Mouse (Mus musculus) C2C12 (cell line): ENCODE measurements around the gene Taf6.

Experiments used
- CEBPB ChIP-seq: IDR thresholded peaks from one replicate; pipeline ENCODE4 v1.6.1; 2011; ENCODE audit warnings: low read depth, mild to moderate bottlenecking, control low read depth, moderate library complexity
- CTCF ChIP-seq: IDR thresholded peaks from one replicate; pipeline ENCODE4 v1.5.1; 2011; ENCODE audit not compliant: control insufficient read depth, insufficient read depth, insufficient read length
- FOSL1 ChIP-seq: IDR thresholded peaks from one replicate; pipeline ENCODE4 v1.8.0; 2011; ENCODE audit warnings: mild to moderate bottlenecking, low read length; ENCODE audit not compliant: poor library complexity, insufficient read depth, severe bottlenecking
- MAX ChIP-seq: IDR thresholded peaks from one replicate; pipeline ENCODE4 v1.6.1; 2011; ENCODE audit warnings: mild to moderate bottlenecking, control low read depth
- MYOG ChIP-seq: IDR thresholded peaks from one replicate; pipeline ENCODE4 v1.6.1; 2011; ENCODE audit not compliant: control insufficient read depth, insufficient read length; ENCODE audit errors: extremely low read depth
- USF1 ChIP-seq: IDR thresholded peaks from one replicate; pipeline ENCODE4 v1.6.1; 2011; ENCODE audit warnings: low read depth, mild to moderate bottlenecking, control low read depth, moderate library complexity

GRCm38 (mm10) chr5:138160842-138161665, 26.2 kb downstream of the Taf6 start, which contains the start of gene Cops6:
- TF ChIP-seq USF1 (no peak), MAX (no peak), CTCF (no peak), FOSL1 (no peak), CEBPB (no peak), MYOG (no peak)
